Mouse (Mus musculus) kidney, adult 11 months (tissue): ENCODE data around the gene Ndufs2.

Experiments
- DNase-seq: peaks from one replicate; pipeline ENCODE4 v3.0.0; 2022

Gene Ndufs2

DNA sequence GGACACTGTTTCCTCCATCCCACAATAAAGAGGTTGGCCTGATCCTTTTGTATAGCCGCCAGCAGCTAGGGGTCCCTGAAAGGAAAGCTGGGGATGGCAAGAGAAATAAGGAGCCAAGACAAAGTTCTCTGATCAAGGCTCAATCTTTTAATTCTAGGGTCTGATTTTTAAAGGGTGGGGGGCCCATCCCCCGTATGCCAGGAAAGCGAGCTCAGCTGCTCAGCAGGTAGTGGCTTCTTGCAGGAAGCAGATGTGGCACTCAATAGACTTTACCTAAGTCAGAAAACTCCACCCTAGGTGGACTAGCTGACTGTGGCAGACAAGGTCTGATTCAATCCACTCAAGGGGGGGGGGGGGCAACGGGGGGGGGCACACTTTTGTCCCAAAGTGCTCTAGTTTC, 24.4 kb downstream of the Ndufs2 start:
- DNase-seq, result no peak

DNA sequence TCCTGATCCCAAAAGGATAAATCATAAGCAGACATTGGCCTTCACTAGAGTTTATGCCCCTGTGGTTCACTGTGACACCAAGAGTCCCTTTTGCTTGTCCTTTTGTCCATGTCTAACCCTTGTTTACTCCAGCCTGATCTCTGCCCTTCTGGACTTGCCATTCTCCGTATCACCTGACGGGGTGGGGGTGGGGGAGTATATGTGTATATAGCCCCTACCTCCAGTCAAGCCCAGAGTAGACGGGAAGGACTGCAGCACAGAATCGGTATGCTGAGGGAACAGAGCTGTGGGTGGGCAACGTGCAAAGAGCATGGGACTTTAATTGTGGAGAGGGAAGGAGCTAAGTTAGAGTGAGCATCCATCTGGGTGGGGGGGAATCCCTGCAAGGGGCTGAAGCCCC, 26.3 kb downstream of the Ndufs2 start, which contains the start of gene Apoa2:
Gene Apoa2, plus strand, starts transcription at position 198 of the 400 bp plus-strand sequence.
- DNase-seq, result no peak

DNA sequence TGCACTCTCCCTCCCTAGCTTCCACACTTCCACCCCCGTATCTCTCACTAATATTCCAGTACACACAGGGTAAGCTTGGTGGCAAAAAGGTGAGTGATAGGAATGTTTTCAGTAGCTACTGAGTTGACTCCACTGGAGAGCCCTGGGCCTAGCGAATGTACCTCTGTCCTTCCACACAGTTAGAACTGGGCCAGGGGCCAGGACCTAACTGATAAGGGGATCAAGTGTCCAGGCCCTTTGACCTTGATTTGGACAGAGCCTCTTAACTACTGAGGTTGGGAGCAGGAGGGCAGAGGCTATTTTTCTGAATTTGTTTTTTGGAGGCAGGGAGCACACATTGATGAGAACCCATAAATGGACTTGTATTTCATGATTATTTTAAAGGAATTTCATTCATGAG, 27.4 kb downstream of the Ndufs2 start:
- peak; percentile 61 for DNase-seq

DNA sequence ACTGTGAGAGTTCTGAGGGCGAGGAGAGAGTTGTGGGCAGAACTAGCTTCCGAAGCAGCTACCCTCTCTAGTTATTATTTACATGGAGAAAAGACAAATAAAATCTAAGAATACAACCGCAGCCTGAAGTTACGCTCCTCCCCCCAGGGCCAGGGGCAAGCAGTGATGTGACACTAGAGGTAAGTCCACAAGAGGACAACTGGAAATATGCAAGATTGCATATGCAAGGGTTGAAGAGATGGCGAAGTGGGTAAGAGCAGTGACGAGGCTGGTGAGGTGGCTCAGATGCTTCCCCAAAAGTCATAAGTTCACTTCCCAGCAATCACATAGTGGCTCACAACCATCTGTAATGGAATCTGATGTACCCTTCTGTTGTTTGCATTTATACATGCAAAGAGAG, 28.0 kb downstream of the Ndufs2 start:
- DNase-seq, result no peak

DNA sequence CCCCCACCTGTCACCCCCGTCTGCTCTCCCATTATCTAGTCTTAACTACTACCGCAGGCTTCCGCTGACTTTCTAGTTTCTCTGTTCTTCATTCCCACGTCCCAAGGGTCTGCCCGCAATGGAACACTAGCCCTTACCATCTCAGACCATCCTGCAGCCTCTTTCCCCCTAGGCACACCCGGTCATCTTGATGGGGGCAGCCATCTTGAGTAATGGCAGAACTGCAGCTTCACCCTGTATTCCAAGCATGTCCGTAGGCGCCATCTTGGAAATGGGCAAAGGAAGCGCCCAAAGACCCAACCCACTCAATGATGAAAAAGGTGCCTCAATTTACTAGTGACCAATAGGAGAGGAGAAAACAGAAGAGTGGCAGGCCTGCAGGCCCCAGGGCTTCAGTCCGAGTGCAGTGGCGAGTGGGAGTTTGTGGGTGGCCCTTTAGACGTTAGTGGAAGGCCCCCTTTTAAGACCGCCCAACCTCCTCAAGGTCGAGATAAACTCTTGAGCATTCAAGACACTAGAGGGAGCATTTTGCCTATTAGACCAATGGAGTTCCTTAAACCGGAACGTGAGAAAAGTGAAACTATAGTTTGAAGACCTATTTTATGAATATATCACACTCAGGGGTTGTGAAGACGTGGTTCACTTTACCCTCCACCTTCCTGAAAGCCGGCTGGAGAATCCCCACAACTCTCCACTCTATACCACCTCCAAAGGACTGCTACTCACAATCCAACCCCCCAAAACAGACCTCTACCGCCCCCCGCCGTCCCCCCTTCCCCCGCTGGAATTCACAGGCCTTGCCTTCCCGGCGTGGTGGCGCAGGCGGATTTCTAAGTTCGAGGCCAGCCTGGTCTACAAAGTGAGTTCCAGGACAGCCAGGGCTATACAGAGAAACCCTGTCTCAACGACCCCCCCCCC, 28.7 kb downstream of the Ndufs2 start, which contains the start of gene Tomm40l:
Gene Tomm40l, minus strand, starts transcription at position 277 of the 918 bp plus-strand sequence.
- peak; percentile 100 for DNase-seq

DNA sequence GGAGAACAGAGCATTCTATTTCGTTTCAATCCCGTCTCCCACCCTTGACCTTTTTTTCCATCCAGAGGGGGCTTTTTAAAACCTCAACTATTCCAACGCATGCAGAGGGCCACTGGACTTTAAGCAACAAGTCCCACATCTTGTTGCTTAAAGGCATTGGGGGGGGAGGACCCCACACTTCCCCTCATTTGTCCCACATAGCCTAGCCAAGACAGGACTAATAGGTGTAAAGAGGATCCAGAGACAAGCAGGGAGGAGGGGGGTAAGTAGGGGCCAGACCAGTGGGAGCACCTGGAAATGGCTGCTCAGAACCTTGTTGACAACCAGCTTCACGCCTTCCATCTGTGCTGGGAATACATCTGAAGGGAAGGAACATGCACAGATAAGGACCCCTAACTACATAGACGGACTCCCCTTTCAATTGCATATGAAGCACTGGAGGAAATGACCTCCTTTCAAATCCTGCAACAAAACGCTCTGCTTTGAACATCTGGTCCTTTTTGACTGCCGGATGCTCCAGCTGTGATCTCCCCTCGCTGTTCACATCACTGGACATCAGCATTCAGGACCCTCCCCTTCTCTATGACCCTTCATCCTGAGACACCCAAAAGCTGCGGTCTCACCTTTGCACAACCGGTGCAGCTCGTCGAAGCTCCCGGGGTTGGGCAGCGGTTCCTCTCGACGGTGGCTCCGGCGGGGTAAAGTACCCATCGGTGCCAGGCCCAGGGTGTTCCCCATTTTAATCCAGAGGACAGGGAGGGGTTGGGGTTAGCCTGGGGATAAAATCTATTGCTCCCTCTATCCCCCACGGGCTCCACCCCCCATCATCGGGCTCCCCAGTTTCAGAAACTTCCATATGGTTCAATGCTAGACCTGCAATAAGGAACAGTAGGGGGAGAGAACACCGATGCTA, 29.7 kb downstream of the Ndufs2 start:
- DNase-seq, result no peak

DNA sequence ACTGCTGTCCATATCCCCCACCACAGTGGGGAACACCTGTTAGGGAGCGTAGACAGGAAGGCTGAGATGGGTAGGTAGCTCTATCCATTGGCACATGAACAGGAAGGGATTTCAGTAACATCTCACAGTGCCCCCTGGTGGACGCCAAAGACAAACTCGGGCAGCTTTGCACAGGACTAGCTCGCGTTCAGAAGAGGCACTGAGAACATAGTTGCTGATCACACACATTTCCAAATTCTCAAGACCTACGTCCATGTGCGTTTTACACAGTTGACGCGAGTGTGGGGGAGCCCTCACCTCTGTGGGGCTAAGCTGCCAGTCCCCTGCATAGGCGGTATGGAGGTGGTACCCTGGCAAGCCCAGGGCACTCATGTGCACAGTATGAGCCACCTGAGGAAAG, 30.3 kb downstream of the Ndufs2 start:
- peak; percentile 75 for DNase-seq

DNA sequence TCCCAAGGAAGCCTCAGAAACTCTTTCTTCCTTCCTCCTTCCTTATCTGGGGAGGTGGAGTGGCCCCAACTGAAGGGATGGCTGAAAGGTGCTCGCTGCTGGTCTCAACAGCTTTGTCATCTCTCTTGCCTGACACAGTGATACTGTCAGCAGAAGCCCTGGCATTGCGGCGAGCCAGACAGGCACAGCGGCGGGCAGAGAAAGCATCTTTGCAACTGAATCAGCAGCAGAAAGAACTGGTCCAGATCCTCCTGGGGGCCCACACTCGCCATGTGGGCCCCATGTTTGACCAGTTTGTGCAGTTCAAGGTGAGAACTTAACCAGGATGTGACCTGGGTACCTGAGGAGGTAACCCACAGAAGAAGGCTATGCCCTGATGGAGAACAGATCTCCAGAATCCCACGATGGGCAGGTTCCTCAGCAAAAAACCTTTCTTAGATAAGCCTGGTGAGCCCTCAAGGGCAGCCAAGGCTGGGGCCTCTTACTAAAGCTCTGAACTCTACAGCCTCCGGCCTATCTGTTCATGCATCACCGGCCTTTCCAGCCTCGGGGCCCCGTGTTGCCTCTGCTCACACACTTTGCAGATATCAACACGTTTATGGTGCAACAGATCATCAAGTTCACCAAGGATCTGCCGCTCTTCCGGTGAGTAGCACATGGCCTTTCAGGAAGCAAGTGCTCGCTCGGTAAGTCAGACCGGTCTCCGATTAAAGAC, 34.8 kb downstream of the Ndufs2 start:
- DNase-seq, result no peak

DNA sequence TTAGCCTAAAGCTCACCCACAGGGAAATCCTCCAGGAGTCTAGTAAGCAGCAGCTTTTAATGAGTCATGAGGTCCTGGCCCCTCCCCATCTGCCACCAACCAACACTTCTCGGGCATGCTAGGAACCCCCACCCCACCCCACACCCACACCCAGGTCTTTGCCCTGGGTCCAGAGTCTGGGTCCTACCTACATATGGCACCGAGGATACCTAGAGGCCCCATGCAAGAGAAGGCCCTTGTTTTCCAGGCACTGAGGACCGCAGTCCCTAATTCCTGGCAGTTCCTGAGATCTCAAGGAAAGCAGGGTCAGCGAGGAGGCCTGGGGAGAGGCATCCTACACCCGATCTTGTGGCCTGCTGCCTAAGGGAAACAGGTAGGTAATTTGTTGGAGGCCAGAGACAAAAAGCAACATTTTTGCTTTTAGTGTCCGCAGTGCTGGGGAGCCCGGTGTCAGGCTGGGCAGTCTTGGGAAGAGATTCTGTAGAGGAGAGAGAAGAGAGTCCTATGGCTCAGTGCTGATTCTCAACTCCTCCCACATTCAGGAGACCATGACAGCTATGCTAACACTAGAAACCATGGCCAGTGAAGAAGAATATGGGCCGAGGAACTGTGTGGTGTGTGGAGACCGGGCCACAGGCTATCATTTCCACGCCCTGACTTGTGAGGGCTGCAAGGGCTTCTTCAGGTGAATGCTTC, 37.2 kb downstream of the Ndufs2 start, which contains the start of gene Nr1i3:
Gene Nr1i3, plus strand, starts transcription at position 170 of the 696 bp plus-strand sequence.
- DNase-seq, result no peak

DNA sequence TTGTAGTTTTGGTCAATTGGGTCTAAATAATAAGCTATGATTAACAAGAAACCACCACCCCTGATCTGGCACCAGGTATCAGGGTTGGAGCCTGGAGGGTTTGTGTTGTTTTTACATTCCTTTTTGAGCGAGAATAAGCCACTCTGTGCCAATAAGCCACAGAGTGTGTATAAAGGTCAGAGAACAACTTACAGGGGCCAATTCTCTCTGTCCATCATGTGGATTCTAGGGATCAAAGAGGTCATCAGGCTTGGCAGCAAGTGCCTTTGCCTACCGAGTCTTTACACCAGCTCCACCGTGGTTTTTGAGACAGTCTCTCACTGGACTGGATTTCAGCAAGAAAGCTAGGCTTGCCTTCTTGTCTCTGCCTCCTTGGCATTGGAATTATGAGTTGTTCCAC, 38.3 kb downstream of the Ndufs2 start:
- no peak for DNase-seq

DNA sequence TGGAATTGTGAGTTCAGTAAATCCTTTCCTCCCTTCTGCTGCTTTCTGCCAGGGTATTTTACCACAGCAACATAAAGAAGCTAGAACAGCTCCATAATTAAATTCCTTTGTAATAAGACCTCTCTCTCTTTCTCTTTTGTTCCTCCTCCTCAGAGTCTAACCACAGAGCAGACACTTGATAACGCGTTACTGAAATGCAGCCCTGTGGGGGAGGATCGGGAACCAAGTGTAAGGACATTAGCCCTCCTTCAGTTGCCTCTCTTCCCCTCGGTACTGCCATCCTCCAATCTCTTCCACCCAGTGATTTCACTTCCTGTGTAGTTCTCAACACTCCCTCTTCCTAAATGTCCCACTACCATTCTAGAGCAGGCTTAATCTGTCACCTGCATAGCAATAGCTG, 41.8 kb downstream of the Ndufs2 start:
- DNase-seq, result no peak

DNA sequence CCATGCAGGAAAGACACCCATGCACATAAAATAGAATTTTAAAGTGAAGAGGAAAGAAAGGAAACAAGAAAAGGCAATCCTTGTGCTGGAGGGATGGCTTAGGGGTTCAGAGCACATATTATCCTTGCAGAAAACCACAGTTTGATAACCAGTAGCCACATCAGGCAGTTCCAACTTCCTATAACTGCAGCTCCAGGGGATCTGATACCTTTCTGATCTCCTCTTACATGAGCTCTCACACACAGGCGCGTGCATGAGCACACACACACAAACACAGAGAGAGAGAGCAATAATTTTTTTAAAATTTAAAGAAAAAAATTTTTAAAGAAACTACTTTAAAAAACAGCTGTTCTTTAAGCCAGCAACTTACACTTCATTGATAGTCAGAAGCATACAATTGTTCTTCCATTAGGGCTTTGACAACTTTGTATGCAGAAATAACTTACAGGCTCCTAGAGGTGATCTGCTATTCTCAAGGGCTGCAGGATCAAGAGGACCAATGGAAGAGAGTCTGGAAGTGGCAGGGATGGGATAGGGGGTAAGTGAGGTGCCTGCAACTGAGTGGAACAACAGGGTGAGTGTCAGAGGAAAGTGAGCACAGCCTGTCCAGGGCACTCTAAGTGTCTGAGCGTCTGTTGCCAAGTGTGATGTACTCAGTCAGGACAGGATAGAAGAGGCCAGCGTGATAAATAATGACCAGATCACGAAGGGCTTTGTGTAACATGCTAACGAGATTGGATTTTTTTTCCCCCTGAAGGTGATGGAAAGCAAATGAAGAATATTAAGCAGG, 45.3 kb downstream of the Ndufs2 start:
- no peak for DNase-seq

DNA sequence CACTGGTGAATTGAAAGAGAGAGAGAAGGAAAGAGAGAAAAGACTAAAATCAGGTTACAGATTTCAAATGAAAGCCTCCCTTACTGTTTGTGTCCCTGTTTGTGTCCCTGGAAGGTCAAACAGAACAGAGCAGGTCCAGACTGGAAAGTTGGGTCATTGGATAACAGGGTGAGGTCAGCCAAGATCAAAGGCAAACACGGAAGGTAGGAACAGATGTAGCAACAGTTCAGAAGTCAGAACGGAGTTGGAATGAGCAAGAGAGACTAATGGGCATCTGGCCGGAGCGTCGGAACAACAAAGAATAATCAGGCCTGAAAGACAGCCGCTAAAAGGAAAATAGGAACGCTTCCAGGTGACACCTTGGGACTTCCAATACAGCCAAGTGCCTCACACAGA, 46.9 kb downstream of the Ndufs2 start:
- DNase-seq, result peak; percentile 27

DNA sequence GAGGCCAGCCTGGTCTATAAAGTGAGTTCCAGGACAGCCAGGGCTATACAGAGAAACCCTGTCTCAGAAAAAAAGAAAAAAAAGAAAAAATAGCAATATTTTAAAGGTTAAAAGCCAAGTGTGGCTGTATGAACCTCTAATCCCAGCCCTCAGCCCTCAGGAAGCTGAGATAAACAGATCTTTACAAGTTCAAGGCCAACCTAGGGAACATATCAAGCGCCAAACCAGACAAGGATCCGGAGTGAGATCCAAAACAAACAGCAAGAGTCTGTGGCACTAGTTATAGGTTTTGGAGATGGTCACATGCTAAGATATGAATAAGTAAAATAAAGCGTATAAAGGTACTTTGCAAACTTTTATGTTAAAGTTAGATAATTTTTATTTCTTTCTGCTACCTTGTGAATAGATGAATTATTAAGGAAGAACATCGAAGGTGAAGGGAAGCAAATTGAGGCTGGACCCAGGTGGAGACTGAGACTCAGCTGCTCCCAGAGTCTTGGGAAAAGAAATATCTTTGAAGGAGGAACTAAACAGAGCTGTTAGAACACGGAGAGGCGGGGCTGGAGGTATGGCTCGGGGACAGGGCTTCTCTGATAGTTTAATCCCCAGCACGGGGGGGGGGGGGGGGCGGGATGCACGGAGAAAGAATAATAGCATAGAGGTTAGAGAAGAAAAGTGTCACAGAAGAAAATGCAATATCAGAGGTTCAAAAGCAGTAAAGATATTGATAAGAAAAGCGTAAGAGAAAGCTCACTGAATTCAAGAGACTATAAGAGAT, 47.5 kb downstream of the Ndufs2 start:
- no peak for DNase-seq

DNA sequence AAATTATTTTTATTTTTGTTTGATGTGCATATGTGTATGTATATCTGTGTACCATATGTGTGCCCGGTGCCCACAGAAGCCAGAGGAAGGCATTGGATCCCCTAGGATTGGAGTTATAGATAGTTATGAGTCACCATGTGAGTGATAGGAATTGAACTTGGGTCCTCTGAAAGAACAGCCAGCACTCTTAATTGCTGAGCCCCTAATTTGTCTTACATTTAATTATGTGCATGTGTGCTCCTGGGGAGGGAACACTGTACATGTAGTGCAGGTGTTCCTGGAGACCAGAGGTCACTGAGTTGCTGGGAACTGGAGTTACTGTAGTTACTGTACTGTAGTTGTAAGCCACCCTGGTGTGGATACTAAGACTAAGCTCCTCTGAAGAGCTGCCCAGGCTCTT, 50.4 kb downstream of the Ndufs2 start:
- DNase-seq, result no peak

DNA sequence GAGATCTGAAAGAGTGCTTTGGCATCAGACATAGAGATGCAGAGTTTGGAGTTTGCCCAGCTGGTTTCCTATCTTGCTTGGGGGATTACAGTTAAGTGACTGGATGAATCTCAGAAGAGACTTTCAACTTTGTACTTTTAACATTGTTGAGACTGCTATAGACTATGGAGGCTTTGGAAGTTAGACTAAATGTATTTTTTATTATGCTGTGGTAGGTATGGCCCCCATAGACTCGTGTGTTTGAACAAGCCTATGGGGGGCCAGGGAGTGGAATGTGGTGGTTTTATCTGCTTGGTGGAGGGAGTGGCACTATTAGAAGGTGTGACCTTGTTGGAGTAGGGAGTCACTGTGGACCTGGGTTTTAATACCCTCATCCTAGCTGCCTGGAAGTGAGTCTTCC, 51.7 kb downstream of the Ndufs2 start:
- no peak for DNase-seq

DNA sequence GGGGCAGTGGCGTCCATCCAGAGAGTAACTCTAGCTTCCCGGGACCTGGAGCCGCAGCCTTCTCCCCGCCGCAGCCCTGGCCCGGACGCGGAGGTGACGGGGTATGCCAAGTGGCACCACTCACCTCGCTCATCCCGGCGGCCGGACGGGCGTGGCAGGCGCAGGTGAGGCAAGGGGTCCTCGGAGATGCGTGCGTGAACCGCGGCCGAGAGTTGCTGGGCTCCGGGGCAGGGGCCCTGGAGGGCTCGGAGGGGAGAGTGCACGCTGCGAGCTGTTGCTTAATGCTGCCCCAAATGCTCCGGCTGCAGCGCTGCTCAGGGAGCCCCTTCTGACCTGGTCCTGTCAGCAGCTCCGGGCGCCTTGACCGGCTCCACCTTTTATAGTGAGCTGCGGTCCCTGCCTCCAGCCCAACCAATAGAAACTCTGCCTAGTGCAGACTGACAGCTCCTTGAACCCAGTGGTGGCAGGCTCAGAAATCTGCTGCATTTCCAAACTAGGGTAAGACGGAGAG, 55.2 kb downstream of the Ndufs2 start, which contains the start of gene Pcp4l1:
Gene Pcp4l1, minus strand, starts transcription at position 382 of the 511 bp plus-strand sequence.
- DNase-seq, result peak; percentile 46

DNA sequence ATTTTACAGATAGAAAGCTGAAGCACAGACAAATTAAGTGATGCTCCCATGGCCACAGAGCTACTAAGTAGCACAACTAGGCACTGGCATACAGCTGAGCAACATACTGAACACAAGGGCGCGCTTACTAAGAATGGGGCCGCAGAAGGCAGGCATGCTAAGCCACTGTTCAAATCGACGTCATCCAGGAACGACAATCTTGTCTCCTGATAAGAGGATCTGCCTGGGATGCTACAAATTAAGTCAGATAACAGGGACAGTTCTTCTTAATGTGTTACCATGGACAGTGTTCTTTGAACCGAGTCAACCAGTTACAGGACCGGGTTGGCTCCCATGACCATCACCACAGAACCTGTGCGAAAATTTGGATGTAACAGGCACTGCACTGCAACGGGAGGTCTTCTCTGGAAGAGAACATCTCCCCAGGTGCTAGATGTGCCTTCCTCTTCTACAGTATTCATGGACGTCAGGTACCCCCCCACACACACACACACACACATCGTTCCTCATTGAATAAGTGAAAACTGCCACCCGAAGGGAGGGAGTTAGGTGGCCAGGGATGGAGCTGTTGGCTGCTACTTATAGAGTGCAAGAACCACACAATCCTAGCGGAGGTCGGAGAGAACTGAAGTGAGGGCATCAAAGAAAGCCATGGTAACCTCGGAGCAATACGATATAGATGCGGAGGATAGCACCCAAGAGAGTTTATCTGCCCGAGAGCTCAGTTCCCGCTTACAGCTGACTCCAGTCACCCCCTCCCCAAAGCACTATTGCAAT, 56.0 kb downstream of the Ndufs2 start:
- no peak for DNase-seq
